Mouse (Mus musculus): ENCODE measurements around the gene Rps3.

The Rps3 gene

GRCm38 (mm10) chr7:99489708-99490107, 6.2 kb upstream of the Rps3 start:
- TF ChIP-seq NANOG (IDR thresholded peaks at IDR 0.05; ENCODE audit: borderline replicate concordance, low read length) (no peak), POU5F1 (IDR thresholded peaks at IDR 0.05; ENCODE audit: borderline replicate concordance, low read length) (no peak), CTCF (conservative IDR thresholded peaks at IDR 0.05; ENCODE audit: low read length) (no peak)
- H3K4me3 ChIP-seq (replicated peaks; ENCODE audit: low read length): no peak overlapping the region
- H3K27me3 ChIP-seq (ENCODE audit: insufficient read depth, low read length): no peaks in the 10 kb centered on the region
- no peaks in the 10 kb centered on the region for H3K36me3 ChIP-seq (ENCODE audit: insufficient read depth, low read length)
- H3K9me3 ChIP-seq (ENCODE audit: low read length): peaks cover 9% of the 10 kb centered on the region
- H3K4me1 ChIP-seq (replicated peaks; ENCODE audit: low read depth, low read length): no peaks in the 10 kb centered on the region; the same call in 1 of the 2 replicates

GRCm38 (mm10) chr7:99484679-99485078, 1.1 kb upstream of the Rps3 start:
- TF ChIP-seq NANOG (IDR thresholded peaks at IDR 0.05; ENCODE audit: borderline replicate concordance, low read length) (no peak), CTCF (conservative IDR thresholded peaks at IDR 0.05; ENCODE audit: low read length) (no peak), POU5F1 (IDR thresholded peaks at IDR 0.05; ENCODE audit: borderline replicate concordance, low read length) (no peak)
- peaks cover 31% of the 10 kb centered on the region for H3K4me1 ChIP-seq (replicated peaks; ENCODE audit: low read depth, low read length)
- H3K27me3 ChIP-seq (ENCODE audit: insufficient read depth, low read length): no peaks in the 10 kb centered on the region

GRCm38 (mm10) chr7:99483924-99484319, 384 bp upstream of the Rps3 start:
- TF ChIP-seq CTCF (conservative IDR thresholded peaks at IDR 0.05; ENCODE audit: low read length) (no peak), NANOG (IDR thresholded peaks at IDR 0.05; ENCODE audit: borderline replicate concordance, low read length) (no peak), POU5F1 (IDR thresholded peaks at IDR 0.05; ENCODE audit: borderline replicate concordance, low read length) (no peak)
- Histone ChIP-seq H3K4me1 (replicated peaks; ENCODE audit: low read depth, low read length) (peaks cover 39% of the 10 kb centered on the region), H3K4me3 (replicated peaks; ENCODE audit: low read length) (peak overlapping the region; percentile 94), H3K9me3 (ENCODE audit: low read length) (no peaks in the 10 kb centered on the region), H3K27me3 (ENCODE audit: insufficient read depth, low read length) (no peaks in the 10 kb centered on the region), H3K36me3 (ENCODE audit: insufficient read depth, low read length) (peaks cover 42% of the 10 kb centered on the region)

More at GRCm38 (mm10) chr7:99484679-99485078, 1.1 kb upstream of the Rps3 start:
- peaks cover 34% of the 10 kb centered on the region for H3K36me3 ChIP-seq (ENCODE audit: insufficient read depth, low read length)
- H3K4me3 ChIP-seq (replicated peaks; ENCODE audit: low read length): no peak overlapping the region
- H3K9me3 ChIP-seq (ENCODE audit: low read length): no peaks in the 10 kb centered on the region

- TF ChIP-seq NANOG (IDR thresholded peaks at IDR 0.05; ENCODE audit: borderline replicate concordance, low read length): no peak
- TF ChIP-seq CTCF (conservative IDR thresholded peaks at IDR 0.05; ENCODE audit: low read length): no peak
- TF ChIP-seq POU5F1 (IDR thresholded peaks at IDR 0.05; ENCODE audit: borderline replicate concordance, low read length): no peak
- H3K36me3 ChIP-seq (ENCODE audit: insufficient read depth, low read length): peaks cover 54% of the 10 kb centered on the region
- H3K4me3 ChIP-seq (replicated peaks; ENCODE audit: low read length): peak overlapping the region; percentile 94
- H3K9me3 ChIP-seq (ENCODE audit: low read length): no peaks in the 10 kb centered on the region
- H3K4me1 ChIP-seq (replicated peaks; ENCODE audit: low read depth, low read length): peaks cover 52% of the 10 kb centered on the region
- H3K27me3 ChIP-seq (ENCODE audit: insufficient read depth, low read length): no peaks in the 10 kb centered on the region
These were observed 901 bp downstream of the Rps3 start for GRCm38 (mm10) chr7:99482637-99483036.

GRCm38 (mm10) chr7:99477235-99477634, 6.3 kb downstream of the Rps3 start:
- Histone ChIP-seq H3K36me3 (ENCODE audit: insufficient read depth, low read length) (peaks cover 94% of the 10 kb centered on the region), H3K9me3 (ENCODE audit: low read length) (no peaks in the 10 kb centered on the region), H3K4me3 (replicated peaks; ENCODE audit: low read length) (no peak overlapping the region), H3K4me1 (replicated peaks; ENCODE audit: low read depth, low read length) (peaks cover 88% of the 10 kb centered on the region), H3K27me3 (ENCODE audit: insufficient read depth, low read length) (no peaks in the 10 kb centered on the region)
- TF ChIP-seq NANOG (IDR thresholded peaks at IDR 0.05; ENCODE audit: borderline replicate concordance, low read length) (no peak), CTCF (conservative IDR thresholded peaks at IDR 0.05; ENCODE audit: low read length) (no peak), POU5F1 (IDR thresholded peaks at IDR 0.05; ENCODE audit: borderline replicate concordance, low read length) (no peak)

- peaks cover 88% of the 10 kb centered on the region for H3K36me3 ChIP-seq (ENCODE audit: insufficient read depth, low read length)
- H3K9me3 ChIP-seq (ENCODE audit: low read length): no peaks in the 10 kb centered on the region
- TF ChIP-seq CTCF (conservative IDR thresholded peaks at IDR 0.05; ENCODE audit: low read length) (no peak), NANOG (IDR thresholded peaks at IDR 0.05; ENCODE audit: borderline replicate concordance, low read length) (no peak), POU5F1 (IDR thresholded peaks at IDR 0.05; ENCODE audit: borderline replicate concordance, low read length) (no peak)
- peaks cover 90% of the 10 kb centered on the region for H3K4me1 ChIP-seq (replicated peaks; ENCODE audit: low read depth, low read length)
- H3K4me3 ChIP-seq (replicated peaks; ENCODE audit: low read length): no peak overlapping the region
- no peaks in the 10 kb centered on the region for H3K27me3 ChIP-seq (ENCODE audit: insufficient read depth, low read length)
These were observed 6.9 kb downstream of the Rps3 start for GRCm38 (mm10) chr7:99476558-99477114.

GRCm38 (mm10) chr7:99475562-99475911, 8.0 kb downstream of the Rps3 start:
- no peak for TF ChIP-seq POU5F1 (IDR thresholded peaks at IDR 0.05; ENCODE audit: borderline replicate concordance, low read length)
- no peak for TF ChIP-seq NANOG (IDR thresholded peaks at IDR 0.05; ENCODE audit: borderline replicate concordance, low read length)
- TF ChIP-seq CTCF (conservative IDR thresholded peaks at IDR 0.05; ENCODE audit: low read length): no peak
- Histone ChIP-seq H3K4me3 (replicated peaks; ENCODE audit: low read length) (no peak overlapping the region), H3K9me3 (ENCODE audit: low read length) (no peaks in the 10 kb centered on the region), H3K27me3 (ENCODE audit: insufficient read depth, low read length) (peaks cover 9% of the 10 kb centered on the region), H3K4me1 (replicated peaks; ENCODE audit: low read depth, low read length) (peaks cover 83% of the 10 kb centered on the region), H3K36me3 (ENCODE audit: insufficient read depth, low read length) (peaks cover 82% of the 10 kb centered on the region)

- TF ChIP-seq POU5F1 (IDR thresholded peaks at IDR 0.05; ENCODE audit: borderline replicate concordance, low read length) (no peak), NANOG (IDR thresholded peaks at IDR 0.05; ENCODE audit: borderline replicate concordance, low read length) (no peak), CTCF (conservative IDR thresholded peaks at IDR 0.05; ENCODE audit: low read length) (no peak)
- Histone ChIP-seq H3K4me3 (replicated peaks; ENCODE audit: low read length) (no peak overlapping the region), H3K27me3 (ENCODE audit: insufficient read depth, low read length) (peaks cover 15% of the 10 kb centered on the region), H3K4me1 (replicated peaks; ENCODE audit: low read depth, low read length) (peaks cover 81% of the 10 kb centered on the region), H3K9me3 (ENCODE audit: low read length) (no peaks in the 10 kb centered on the region), H3K36me3 (ENCODE audit: insufficient read depth, low read length) (peaks cover 82% of the 10 kb centered on the region)
These were observed 8.5 kb downstream of the Rps3 start for GRCm38 (mm10) chr7:99474836-99475561.
